Mouse (Mus musculus) heart, adult 2 months (tissue): ENCODE results near the gene Rcc1.
A peak's percentile ranks its signal among the peaks of the same experiment; 100 is the strongest.
"Not testable (repeated sequence)": the region's sequence is repeated elsewhere in the genome, so short reads cannot be mapped to it uniquely, and the experiment has no call there.

Experiments used
- CTCF ChIP-seq: fragments of 200-600 bp; IDR thresholded peaks from 2 replicates; pipeline ENCODE4 v1.8.1; 2022; ENCODE audit warnings: antibody characterized with exemption, mild to moderate bottlenecking, moderate library complexity
- POLR2A ChIP-seq: fragments of 200-500 bp; IDR thresholded peaks from 2 replicates; pipeline ENCODE4 v1.6.1; 2011; ENCODE audit warnings: mild to moderate bottlenecking, low read depth, low read length, control low read depth; ENCODE audit not compliant: insufficient read depth

DNA sequence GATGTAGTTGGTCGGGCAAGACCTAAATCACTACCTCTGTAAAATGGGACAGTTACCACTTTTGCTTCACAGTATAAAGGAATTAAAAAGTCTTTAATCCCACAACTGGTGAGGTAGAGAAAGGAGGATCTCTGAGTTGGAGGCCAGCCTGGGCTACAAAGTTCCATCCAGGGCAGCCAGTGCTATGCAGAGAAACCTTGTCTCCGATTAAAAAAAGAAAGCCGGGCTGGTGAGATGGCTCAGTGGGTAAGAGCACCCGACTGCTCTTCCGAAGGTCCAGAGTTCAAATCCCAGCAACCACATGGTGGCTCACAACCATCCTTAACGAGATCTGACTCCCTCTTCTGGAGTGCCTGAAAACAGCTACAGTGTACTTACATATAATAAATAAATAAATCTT lies 49.9 kb downstream of the Rcc1 start:
- not testable (repeated sequence) for TF ChIP-seq POLR2A
- peak; percentile 2; the same call in 1 of the 2 replicates for TF ChIP-seq CTCF
